Mouse (Mus musculus): ENCODE measurements around the gene Dcun1d3. TPM values are rescaled to one million over a fixed set of nuclear protein-coding genes. Genes with fewer than 3 reads are reported as not detected.

The Dcun1d3 gene
- polyA plus RNA-seq, 1 experiment from 2014 or later = 11.3 TPM

GRCm38 (mm10) chr7:119864500-119864899 lies 31.6 kb downstream of the Dcun1d3 start:
- no peaks in the 10 kb centered on the region for H3K27me3 ChIP-seq
- no peak overlapping the region for H3K27ac ChIP-seq
- H3K9me3 ChIP-seq = no peaks in the 10 kb centered on the region
- no peak overlapping the region for H3K4me2 ChIP-seq
- H3K36me3 ChIP-seq = no peaks in the 10 kb centered on the region; the same call in 1 of the 2 replicates
- no peak overlapping the region for H3K9ac ChIP-seq
- H3K4me1 ChIP-seq = peaks cover 14% of the 10 kb centered on the region
- 69% methylated on average over 5 of the region's 5 CpGs for WGBS
- H3K4me3 ChIP-seq = no peak overlapping the region
- no peak for ATAC-seq (ENCODE audit: borderline replicate concordance, extremely low read depth, low FRiP score, low TSS enrichment)

- Histone ChIP-seq H3K36me3 (peaks cover 20% of the 10 kb centered on the region), H3K27me3 (no peaks in the 10 kb centered on the region), H3K4me2 (no peak overlapping the region), H3K9me3 (no peaks in the 10 kb centered on the region), H3K4me1 (peaks cover 14% of the 10 kb centered on the region), H3K27ac (peak overlapping the region; percentile 42; the same call in 1 of the 2 replicates), H3K9ac (no peak overlapping the region), H3K4me3 (no peak overlapping the region)
- no peak for ATAC-seq (ENCODE audit: borderline replicate concordance, extremely low read depth, low FRiP score, low TSS enrichment)
- WGBS = 32% methylated on average over 1 of the region's 1 CpGs
Measured at GRCm38 (mm10) chr7:119862167-119862566, 33.9 kb downstream of the Dcun1d3 start.

- WGBS = 34% methylated on average over 6 of the region's 6 CpGs
- Histone ChIP-seq H3K4me1 (peaks cover 14% of the 10 kb centered on the region), H3K27ac (peak overlapping the region; percentile 42), H3K4me3 (no peak overlapping the region), H3K9ac (no peak overlapping the region), H3K36me3 (peaks cover 27% of the 10 kb centered on the region), H3K27me3 (no peaks in the 10 kb centered on the region), H3K4me2 (0 out of 2 replicates have a peak overlapping the region, but pooled peaks have one; percentile 1), H3K9me3 (no peaks in the 10 kb centered on the region)
- peak; percentile 60; the same call in 1 of the 2 replicates for ATAC-seq (ENCODE audit: borderline replicate concordance, extremely low read depth, low FRiP score, low TSS enrichment)
Measured at GRCm38 (mm10) chr7:119861335-119862091, 34.6 kb downstream of the Dcun1d3 start.

GRCm38 (mm10) chr7:119860971-119861334 lies 35.1 kb downstream of the Dcun1d3 start:
- Histone ChIP-seq H3K36me3 (peaks cover 29% of the 10 kb centered on the region), H3K27me3 (no peaks in the 10 kb centered on the region), H3K9me3 (no peaks in the 10 kb centered on the region), H3K4me2 (no peak overlapping the region), H3K4me3 (no peak overlapping the region), H3K27ac (no peak overlapping the region), H3K4me1 (peaks cover 14% of the 10 kb centered on the region), H3K9ac (no peak overlapping the region)
- ATAC-seq (ENCODE audit: borderline replicate concordance, extremely low read depth, low FRiP score, low TSS enrichment) = no peak

GRCm38 (mm10) chr7:119860554-119860953 lies 35.5 kb downstream of the Dcun1d3 start:
- peaks cover 14% of the 10 kb centered on the region for H3K4me1 ChIP-seq
- H3K27me3 ChIP-seq = no peaks in the 10 kb centered on the region
- 79% methylated on average over 2 of the region's 2 CpGs for WGBS
- no peak overlapping the region for H3K9ac ChIP-seq
- H3K9me3 ChIP-seq = no peaks in the 10 kb centered on the region
- H3K36me3 ChIP-seq = peaks cover 29% of the 10 kb centered on the region
- H3K4me3 ChIP-seq = no peak overlapping the region
- H3K4me2 ChIP-seq = no peak overlapping the region
- ATAC-seq (ENCODE audit: borderline replicate concordance, extremely low read depth, low FRiP score, low TSS enrichment) = no peak
- no peak overlapping the region for H3K27ac ChIP-seq

- peaks cover 14% of the 10 kb centered on the region for H3K4me1 ChIP-seq
- no peaks in the 10 kb centered on the region for H3K27me3 ChIP-seq
- H3K4me3 ChIP-seq = no peak overlapping the region
- peaks cover 29% of the 10 kb centered on the region for H3K36me3 ChIP-seq
- H3K9me3 ChIP-seq = no peaks in the 10 kb centered on the region
- WGBS = 88% methylated on average over 3 of the region's 3 CpGs
- ATAC-seq (ENCODE audit: borderline replicate concordance, extremely low read depth, low FRiP score, low TSS enrichment) = no peak
- H3K4me2 ChIP-seq = no peak overlapping the region
- H3K9ac ChIP-seq = no peak overlapping the region
- H3K27ac ChIP-seq = no peak overlapping the region
Measured at GRCm38 (mm10) chr7:119860116-119860515, 36.0 kb downstream of the Dcun1d3 start.

GRCm38 (mm10) chr7:119859476-119859875 lies 36.6 kb downstream of the Dcun1d3 start:
- Histone ChIP-seq H3K4me1 (peaks cover 14% of the 10 kb centered on the region), H3K9ac (no peak overlapping the region), H3K4me2 (no peak overlapping the region), H3K36me3 (peaks cover 29% of the 10 kb centered on the region), H3K4me3 (no peak overlapping the region), H3K9me3 (no peaks in the 10 kb centered on the region), H3K27ac (no peak overlapping the region), H3K27me3 (no peaks in the 10 kb centered on the region)
- no peak for ATAC-seq (ENCODE audit: borderline replicate concordance, extremely low read depth, low FRiP score, low TSS enrichment)
- WGBS = 73% methylated on average over 6 of the region's 6 CpGs

GRCm38 (mm10) chr7:119855031-119855430 lies 41.1 kb downstream of the Dcun1d3 start:
- Histone ChIP-seq H3K36me3 (peaks cover 32% of the 10 kb centered on the region; the same call in 1 of the 2 replicates), H3K9ac (no peak overlapping the region), H3K4me2 (no peak overlapping the region), H3K4me1 (no peaks in the 10 kb centered on the region), H3K27me3 (no peaks in the 10 kb centered on the region), H3K4me3 (no peak overlapping the region), H3K27ac (no peak overlapping the region), H3K9me3 (no peaks in the 10 kb centered on the region)
- ATAC-seq (ENCODE audit: borderline replicate concordance, extremely low read depth, low FRiP score, low TSS enrichment) = no peak

- 91% methylated on average over 2 of the region's 2 CpGs for WGBS
- peaks cover 31% of the 10 kb centered on the region; the same call in 1 of the 2 replicates for H3K36me3 ChIP-seq
Measured at GRCm38 (mm10) chr7:119854362-119854761, 41.7 kb downstream of the Dcun1d3 start.

GRCm38 (mm10) chr7:119853186-119853585 lies 42.9 kb downstream of the Dcun1d3 start:
- no peak overlapping the region for H3K4me3 ChIP-seq
- H3K9me3 ChIP-seq = no peaks in the 10 kb centered on the region
- no peaks in the 10 kb centered on the region for H3K4me1 ChIP-seq
- H3K27ac ChIP-seq = no peak overlapping the region
- no peak overlapping the region for H3K4me2 ChIP-seq
- H3K27me3 ChIP-seq = no peaks in the 10 kb centered on the region
- H3K36me3 ChIP-seq = peaks cover 19% of the 10 kb centered on the region; the same call in 1 of the 2 replicates
- ATAC-seq (ENCODE audit: borderline replicate concordance, extremely low read depth, low FRiP score, low TSS enrichment) = no peak
- 95% methylated on average over 1 of the region's 1 CpGs for WGBS
- H3K9ac ChIP-seq = no peak overlapping the region

More at GRCm38 (mm10) chr7:119854362-119854761, 41.7 kb downstream of the Dcun1d3 start:
- H3K4me3 ChIP-seq = no peak overlapping the region
- no peak for ATAC-seq (ENCODE audit: borderline replicate concordance, extremely low read depth, low FRiP score, low TSS enrichment)
- H3K4me2 ChIP-seq = no peak overlapping the region
- no peaks in the 10 kb centered on the region for H3K27me3 ChIP-seq
- no peaks in the 10 kb centered on the region for H3K9me3 ChIP-seq
- H3K27ac ChIP-seq = no peak overlapping the region
- H3K9ac ChIP-seq = no peak overlapping the region
- no peaks in the 10 kb centered on the region for H3K4me1 ChIP-seq

GRCm38 (mm10) chr7:119852494-119852893 lies 43.6 kb downstream of the Dcun1d3 start:
- no peak overlapping the region for H3K9ac ChIP-seq
- peaks cover 14% of the 10 kb centered on the region; the same call in 1 of the 2 replicates for H3K36me3 ChIP-seq
- no peak for ATAC-seq (ENCODE audit: borderline replicate concordance, extremely low read depth, low FRiP score, low TSS enrichment)
- no peaks in the 10 kb centered on the region for H3K4me1 ChIP-seq
- no peak overlapping the region for H3K4me2 ChIP-seq
- H3K4me3 ChIP-seq = no peak overlapping the region
- H3K27me3 ChIP-seq = no peaks in the 10 kb centered on the region
- H3K9me3 ChIP-seq = no peaks in the 10 kb centered on the region
- H3K27ac ChIP-seq = no peak overlapping the region

- H3K4me2 ChIP-seq = no peak overlapping the region
- peaks cover 3% of the 10 kb centered on the region; the same call in 1 of the 2 replicates for H3K36me3 ChIP-seq
- no peaks in the 10 kb centered on the region for H3K9me3 ChIP-seq
- H3K4me1 ChIP-seq = no peaks in the 10 kb centered on the region
- H3K4me3 ChIP-seq = no peak overlapping the region
- H3K27me3 ChIP-seq = no peaks in the 10 kb centered on the region
- no peak overlapping the region for H3K9ac ChIP-seq
- ATAC-seq (ENCODE audit: borderline replicate concordance, extremely low read depth, low FRiP score, low TSS enrichment) = peak; percentile 35; the same call in 1 of the 2 replicates
- peak overlapping the region; percentile 25; the same call in 1 of the 2 replicates for H3K27ac ChIP-seq
- WGBS = 56% methylated on average over 5 of the region's 5 CpGs
Measured at GRCm38 (mm10) chr7:119850737-119851136, 45.4 kb downstream of the Dcun1d3 start.

Data from lung, embryonic 15.5 days (tissue).